Comparison of ENCODE assay signal across 8 mouse cellular contexts in the genomic region with DNA sequence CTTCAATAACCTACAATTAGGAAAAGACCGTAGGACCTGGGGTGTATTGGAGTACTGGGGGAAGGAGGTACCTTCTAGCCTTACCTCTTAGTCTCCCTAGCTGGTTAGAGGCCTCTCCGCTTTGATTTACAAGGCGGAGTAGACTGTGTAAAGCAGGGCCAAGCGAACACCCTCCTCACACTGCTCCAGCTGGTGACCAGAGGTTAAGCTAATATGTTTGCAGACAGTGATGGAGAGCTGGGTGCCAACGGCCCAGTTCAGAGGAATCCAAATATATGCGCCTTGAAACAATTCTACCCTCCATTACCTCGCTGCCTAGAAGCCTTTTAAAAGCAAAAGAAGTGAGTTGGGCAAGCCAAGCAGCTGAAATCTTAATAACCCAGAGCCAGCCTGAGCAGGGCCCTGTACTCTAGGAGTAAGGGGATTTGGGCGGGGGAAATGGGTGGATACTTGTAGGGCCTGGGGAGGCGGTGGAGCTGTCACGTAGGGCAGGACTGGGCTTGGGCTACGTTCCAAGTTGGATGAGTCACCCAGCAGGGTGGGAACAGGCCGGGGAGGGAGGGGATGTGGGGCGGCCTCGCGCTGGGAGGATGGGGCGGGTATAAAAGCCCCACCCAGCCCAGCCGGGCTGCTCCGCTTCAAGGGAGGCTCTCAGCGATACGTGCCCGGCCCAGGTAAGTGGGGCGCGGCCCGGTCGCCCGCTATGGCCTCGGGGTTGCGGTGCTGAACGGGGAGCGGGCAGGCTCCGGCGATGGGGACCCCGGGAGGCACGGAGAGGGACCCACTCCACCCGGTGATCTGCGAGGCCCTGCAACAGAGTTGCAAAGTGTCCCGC. TPM values are rescaled to one million over a fixed set of nuclear protein-coding genes. Genes with fewer than 3 reads are reported as not detected.
DNase-seq lines count a peak whose midpoint lies in the region; ATAC-seq and TF ChIP-seq lines count a peak whose summit lies in the region.

Gene Anxa2, plus strand, starts transcription at position 555 of the 835 bp plus-strand sequence.

- peak; percentile 54 for ATAC-seq in G1E (ENCODE audit: extremely low read depth, insufficient number of reproducible peaks, low FRiP score, poor library complexity, severe bottlenecking)
- peak; percentile 60; the same call in 1 of the 2 replicates for ATAC-seq in hindbrain, embryonic 11.5 days (ENCODE audit: low FRiP score)

- H3K9ac ChIP-seq in hindbrain, embryonic 11.5 days (ENCODE audit: low read depth, low read length) = peak within 1 kb of the TSS; percentile 63

- H3K27me3 ChIP-seq in G1E (ENCODE audit: insufficient read depth, low read length) = peaks cover 2% of the 10 kb centered on the region; the same call in 1 of the 2 replicates
- H3K27me3 ChIP-seq in hindbrain, embryonic 11.5 days (ENCODE audit: control insufficient read depth, insufficient read depth, low read length) = peaks cover 18% of the 10 kb centered on the region

- intact Hi-C loops in left cerebral cortex, adult 2 months (cut with DNase I) = no loop called here

- H3K4me3 ChIP-seq in G1E (ENCODE audit: low read depth, low read length) (peak within 1 kb of the TSS; percentile 75), macrophage (ENCODE audit: inconsistent target) (peak within 1 kb of the TSS; percentile 74)
- peak within 1 kb of the TSS; percentile 48 for H3K4me3 ChIP-seq in hindbrain, embryonic 11.5 days (ENCODE audit: low read depth, low read length)
- peak within 1 kb of the TSS; percentile 55 for H3K4me3 ChIP-seq in left cerebral cortex, adult 2 months

- no peaks in the 10 kb centered on the region for H3K9me3 ChIP-seq in G1E (replicated peaks)
- no peaks in the 10 kb centered on the region for H3K9me3 ChIP-seq in hindbrain, embryonic 11.5 days (ENCODE audit: control insufficient read depth, low read length)

- H3K36me3 ChIP-seq in G1E (replicated peaks) (peaks cover 30% of the 10 kb centered on the region), macrophage (ENCODE audit: inconsistent target) (no peaks in the 10 kb centered on the region; the same call in 1 of the 2 replicates)
- H3K36me3 ChIP-seq in hindbrain, embryonic 11.5 days (ENCODE audit: control insufficient read depth, insufficient read depth, low read length) = no peaks in the 10 kb centered on the region

- H3K79me2 ChIP-seq in macrophage (ENCODE audit: inconsistent target) = peaks cover 44% of the 10 kb centered on the region

- peaks cover 66% of the 10 kb centered on the region for H3K4me1 ChIP-seq in G1E (ENCODE audit: insufficient read depth, low read depth, low read length)
- H3K4me1 ChIP-seq in hindbrain, embryonic 11.5 days (replicated peaks; ENCODE audit: control insufficient read depth, insufficient read depth, low read length) = peaks cover 2% of the 10 kb centered on the region; the same call in 1 of the 2 replicates

- TF ChIP-seq CTCF in G1E (IDR thresholded peaks at IDR 0.05; ENCODE audit: low read depth, low read length) = no peak
- no peak for TF ChIP-seq CTCF in left cerebral cortex, adult 2 months (IDR thresholded peaks at IDR 0.05)

- WGBS in hindbrain, embryonic 11.5 days = 14% methylated on average over 31 of the region's 37 CpGs
- WGBS in macrophage (ENCODE audit: missing documents) = 18% methylated on average over 37 of the region's 37 CpGs

- peak within 1 kb of the TSS; percentile 90 for H3K4me2 ChIP-seq in hindbrain, embryonic 11.5 days (replicated peaks; ENCODE audit: low read depth, low read length)

- peak; percentile 65 for DNase-seq in G1E (ENCODE audit: low spot score)
- peak; percentile 73 for DNase-seq in brain, adult 2 months (ENCODE audit: low read depth, low spot score)
- peak; percentile 65 for DNase-seq in forelimb bud, embryonic 11.5 days (ENCODE audit: low read depth, low spot score)
- DNase-seq in hindbrain, embryonic 11.5 days (ENCODE audit: low spot score) = peak; percentile 64
- DNase-seq in left cerebral cortex, adult 2 months (ENCODE audit: extremely low spot score in 1 of 2, low spot score in 2 of 2) = peak; percentile 51
- peak; percentile 39 for DNase-seq in retina, postnatal 7 days (ENCODE audit: low read depth, low spot score)
- peak; percentile 99 for DNase-seq in urinary bladder, postnatal 14 days (ENCODE audit: low spot score)

- peak within 1 kb of the TSS; percentile 67 for H3K27ac ChIP-seq in hindbrain, embryonic 11.5 days (ENCODE audit: low read depth, low read length)
- peak within 1 kb of the TSS; percentile 66; the same call in 1 of the 2 replicates for H3K27ac ChIP-seq in left cerebral cortex, adult 2 months
- H3K27ac ChIP-seq in macrophage = peak within 1 kb of the TSS; percentile 88

RNA-seq across cellular contexts. Expression of gene Anxa2, which starts in this region (rescaled TPM):
- total RNA-seq in G1E (2014; fragmentation: Nextera tagmentation) (19.3 and 27.3 TPM in 2 replicates), G1E (2017) (56.9 and 63.3 TPM in 2 replicates)
- polyA plus RNA-seq in G1E (2012) (5.6 and 7.3 TPM in 2 replicates), macrophage (2018) (379 to 759 TPM (median 732 TPM) in 3 replicates)
- polyA plus RNA-seq in hindbrain, embryonic 11.5 days (2014; fragmentation: Nextera tagmentation; extraction: Ambion mirVana) = 243 and 282 TPM in 2 replicates
- total RNA-seq in left cerebral cortex, adult 2 months (2021) = 10 to 100 TPM; 13.4 to 14.8 TPM
- total RNA-seq in macrophage (2018; cell fraction: chromatin; rRNA removed) = 100 to 1,000 TPM in 17 of 26 experiments, 10 to 100 TPM in 9; 47.0 to 591 (median 124) TPM
- 100 to 1,000 TPM; 316 to 618 (median 423) TPM for total RNA-seq in macrophage (2018; cell fraction: cytosol; rRNA removed)
- total RNA-seq in macrophage (2018; cell fraction: nucleus; rRNA removed) = 100 to 1,000 TPM in 21 of 26 experiments, 10 to 100 TPM in 5; 78.5 to 393 (median 125) TPM

Comparison
In these comparisons a context has a peak if more than half of its experiments do, and no peak if none do; other contexts are left out.
1. Peak in every context shown above with its lines: DNase-seq, ATAC-seq, H3K4me3 ChIP-seq and H3K27ac ChIP-seq.
2. RNA of gene Anxa2 (polyA plus RNA-seq): 379 to 759 TPM in macrophage and 243 to 282 TPM in hindbrain, embryonic 11.5 days; 5.6 to 7.3 TPM in G1E; every median in the first group is over 10 times any median in the second.
3. DNase-seq: peak in every context shown above with its lines; median percentile 99 in urinary bladder, postnatal 14 days; 73 in brain, adult 2 months; 65 in G1E; 65 in forelimb bud, embryonic 11.5 days; 64 in hindbrain, embryonic 11.5 days; 51 in left cerebral cortex, adult 2 months; 39 in retina, postnatal 7 days.